Comparison of ENCODE assay signal across 19 mouse cellular contexts in genomic region chr1:87301971-87302370, GRCm38 (mm10).
A peak's percentile ranks its signal among the peaks of the same experiment; 100 is the strongest.
DNase-seq lines count a peak whose midpoint lies in the region; ATAC-seq lines count a peak whose summit lies in the region.
"Had no signal": no experiment of that assay in that cellular context is flagged by ENCODE, and none has a peak within 500 bp of the region (broad histone marks: within the 10 kb centered on the region; RNA-seq: fewer than 3 reads in every experiment).

No protein-coding gene starts in this region.

- ATAC-seq in cerebellum, adult (ENCODE audit: insufficient number of reproducible peaks, low FRiP score, low TSS enrichment) = peak; percentile 49; the same call in 1 of the 2 replicates
- ATAC-seq: forebrain, embryonic 14.5 days had no signal

- DNase-seq in cerebellum, adult 8-10 months = no peak
- DNase-seq in MN1 (ENCODE audit: low spot score) = peak; percentile 11
- peak; percentile 32 for DNase-seq in cerebellum, adult 18-20 months
- peak; percentile 87 to 92 for DNase-seq in cerebellum, postnatal 14 days
- DNase-seq in retina, postnatal 1 day = no peak
- no peak for DNase-seq in layer of hippocampus, adult 9-10 months (ENCODE audit: low spot score)
- DNase-seq in testis, postnatal 10 days (ENCODE audit: low spot score) = no peak
- DNase-seq: adrenal gland, postnatal 14 days; gastrocnemius, postnatal 14 days; heart, adult 11 months; heart, postnatal 36 days; kidney, adult 11 months; kidney, postnatal 14 days; lung, postnatal 36 days; right cerebral cortex, adult 18-20 months; thymus, adult 2 months; thymus, postnatal 36 days had no signal

Comparison
In these comparisons a context has a peak if more than half of its experiments do, and no peak if none do; other contexts are left out.
1. DNase-seq: peak in MN1 (single experiment), cerebellum, adult 18-20 months (2 of 2) and cerebellum, postnatal 14 days (2 of 2); none in cerebellum, adult 8-10 months (single experiment), retina, postnatal 1 day (single experiment), layer of hippocampus, adult 9-10 months (single experiment) and testis, postnatal 10 days (single experiment).